Mouse (Mus musculus): ENCODE measurements around the gene Gpr152.

DNA sequence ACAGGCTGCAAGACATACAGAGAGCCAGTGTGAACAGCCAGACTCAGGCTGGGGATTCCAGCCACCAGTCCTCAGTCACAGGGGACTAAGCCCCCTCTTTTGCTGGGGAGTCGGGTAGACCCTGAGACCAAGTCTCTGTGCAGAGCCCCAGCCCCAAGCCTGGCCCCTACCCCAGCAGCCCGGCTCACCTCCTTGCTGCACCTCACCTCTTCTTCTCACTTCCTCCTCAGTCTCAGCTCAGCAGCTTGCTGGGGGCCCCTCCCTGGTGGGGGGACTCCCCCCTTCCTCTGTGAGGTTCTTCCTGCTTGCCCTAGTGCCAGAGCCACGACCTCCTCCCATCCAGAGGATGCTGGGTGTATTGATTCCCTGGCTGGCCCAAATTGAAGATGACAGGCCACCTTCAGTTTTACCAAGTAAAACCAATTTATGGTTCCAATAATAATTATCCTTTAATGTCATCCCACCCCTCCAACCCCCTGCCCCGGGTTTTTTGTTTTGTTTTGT lies 51.3 kb downstream of the Gpr152 start, which contains the start of gene Tbc1d10c:
- no peak for TF ChIP-seq NANOG (IDR thresholded peaks at IDR 0.05; ENCODE audit: borderline replicate concordance, low read length)
- TF ChIP-seq CTCF (conservative IDR thresholded peaks at IDR 0.05; ENCODE audit: low read length): no peak
- no peak for TF ChIP-seq POU5F1 (IDR thresholded peaks at IDR 0.05; ENCODE audit: borderline replicate concordance, low read length)

Data from E14TG2a.4 (cell line).